Mouse (Mus musculus): ENCODE data around the gene Exosc7. TPM values are rescaled to one million over a fixed set of nuclear protein-coding genes. Genes with fewer than 3 reads are reported as not detected.

Exosc7 gene
- polyA plus RNA-seq, 1 experiment from 2014 or later = 11.6 TPM

Other genes starting within 250 kb of the Exosc7 start
- 25.1 to 44.1 TPM (median 37.2 TPM) in 3 replicates for gene Zfp445, start 247.2 kb upstream of the Exosc7 start, polyA plus RNA-seq (2018)
- 0.59 to 0.82 TPM (median 0.68 TPM) in 3 replicates for gene Zkscan7, start 227.5 kb upstream of the Exosc7 start, polyA plus RNA-seq (2018)
- 0.87 to 1.9 TPM (median 1.1 TPM) in 3 replicates for gene Zfp105, start 190.1 kb upstream of the Exosc7 start, polyA plus RNA-seq (2018)
- gene 1110059G10Rik, start 162.2 kb upstream of the Exosc7 start, polyA plus RNA-seq (2018) = 20.6 to 40.0 TPM (median 30.1 TPM) in 3 replicates
- 1.4 to 6.7 TPM (median 5.5 TPM) in 3 replicates for gene Kif15, start 162.2 kb upstream of the Exosc7 start, polyA plus RNA-seq (2018)
- 2.9 to 8.6 TPM (median 3.4 TPM) in 3 replicates for gene Tmem42, start 91.9 kb upstream of the Exosc7 start, polyA plus RNA-seq (2018)
- gene Tgm4, start 78.5 kb upstream of the Exosc7 start, polyA plus RNA-seq (2018) = not detected in 3 replicates
- 37.6 to 46.3 TPM (median 38.8 TPM) in 3 replicates for gene Zdhhc3, start within 50 bp of the Exosc7 start, polyA plus RNA-seq (2018)
- not detected in 3 replicates for gene Clec3b, start 37.7 kb downstream of the Exosc7 start, polyA plus RNA-seq (2018)
- gene Cdcp1, start 102.8 kb downstream of the Exosc7 start, polyA plus RNA-seq (2018) = 0.06 TPM in 1 of 3 replicates, not detected in the others
- gene Tmem158, start 147.5 kb downstream of the Exosc7 start, polyA plus RNA-seq (2018) = 0.50 to 2.5 TPM (median 1.4 TPM) in 3 replicates